Mouse (Mus musculus): Measurements from ENCODE around the gene Pgm2l1.

- TF ChIP-seq CTCF (IDR thresholded peaks at IDR 0.05; ENCODE audit: low read depth, low read length) (no peak), GATA1 (IDR thresholded peaks at IDR 0.05; ENCODE audit: borderline replicate concordance, low read length) (no peak), TAL1 (conservative IDR thresholded peaks at IDR 0.05; ENCODE audit: low read depth, low read length) (no peak), POLR2AphosphoS5 (IDR thresholded peaks at IDR 0.05; ENCODE audit: insufficient replicate concordance, low read depth, low read length) (no peak), GATA2 (IDR thresholded peaks at IDR 0.05; ENCODE audit: borderline replicate concordance, low read depth, low read length) (no peak)
Measured at GRCm38 (mm10) chr7:100310290-100310689, 83.1 kb downstream of the Pgm2l1 start.
